In the genomic region with DNA sequence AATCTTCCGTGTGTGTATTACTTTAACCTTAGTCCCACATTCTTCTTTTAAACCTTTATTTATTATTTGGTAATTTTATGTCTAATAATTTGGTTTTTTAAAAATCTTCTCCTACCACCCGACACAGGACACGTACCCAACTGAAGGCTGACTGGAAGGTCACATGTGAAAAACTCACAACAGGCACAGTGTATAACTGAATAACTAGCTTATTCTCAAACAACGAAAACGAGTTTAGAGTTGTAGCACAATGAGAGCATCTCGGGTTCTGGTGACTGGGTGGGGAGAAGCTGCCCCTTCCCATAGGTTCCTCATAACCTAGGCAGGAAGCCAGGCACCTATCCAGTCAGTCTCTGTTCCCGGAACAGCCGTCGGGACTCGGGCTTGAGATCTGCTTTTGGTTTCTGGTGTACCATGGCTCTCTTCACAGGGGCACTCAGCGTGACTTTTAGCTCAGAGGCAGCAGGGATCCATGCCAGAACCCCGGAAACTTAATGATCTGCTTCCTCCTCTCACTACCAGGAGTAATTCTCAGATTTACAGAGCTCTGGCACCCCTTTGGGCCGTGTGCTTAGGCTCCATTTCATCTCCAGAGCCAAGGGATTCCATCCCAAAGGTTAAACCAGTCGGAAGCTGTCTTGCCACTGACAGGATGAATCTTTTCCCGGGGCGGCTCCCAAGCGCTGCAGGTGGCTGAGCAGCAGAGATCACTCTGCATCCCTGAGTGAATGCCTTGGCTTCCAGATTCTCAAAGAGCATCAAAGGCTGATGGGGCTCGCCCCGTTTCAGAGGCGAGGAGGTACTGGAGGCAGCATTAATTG, we compare ENCODE assay signal across 8 mouse cellular contexts.
DNase-seq lines count a peak whose midpoint lies in the region; ATAC-seq and TF ChIP-seq lines count a peak whose summit lies in the region.

No protein-coding gene starts in this region.

- 16% methylated on average over 20 of the region's 20 CpGs for WGBS in forebrain, embryonic 14.5 days
- WGBS in thymus, adult 2 months: 12% methylated on average over 20 of the region's 20 CpGs

- peak overlapping the region; percentile 57 for H3K4me2 ChIP-seq in forebrain, embryonic 14.5 days (ENCODE audit: low read length)

- no peaks in the 10 kb centered on the region for H3K27me3 ChIP-seq in forebrain, embryonic 14.5 days (replicated peaks; ENCODE audit: control insufficient read depth, insufficient read depth, low read length)
- H3K27me3 ChIP-seq in thymus, adult 2 months (ENCODE audit: control insufficient read depth, insufficient read depth, low read length): no peaks in the 10 kb centered on the region

- TF ChIP-seq POLR2A in thymus, adult 2 months (IDR thresholded peaks at IDR 0.05; ENCODE audit: control insufficient read depth, extremely low read depth, insufficient read depth, low read length, poor library complexity): no peak

- peaks cover 13% of the 10 kb centered on the region for H3K4me1 ChIP-seq in forebrain, embryonic 14.5 days (ENCODE audit: control insufficient read depth, insufficient read depth, low read length)
- H3K4me1 ChIP-seq in thymus, adult 2 months (replicated peaks; ENCODE audit: control insufficient read depth, insufficient read depth, low read length): no peaks in the 10 kb centered on the region

- DNase-seq in ES-CJ7 (ENCODE audit: low read depth, low spot score): peak; percentile 65
- peak; percentile 6 for DNase-seq in adrenal gland, postnatal 25 days
- DNase-seq in forebrain, embryonic 14.5 days (ENCODE audit: low spot score): peak; percentile 47
- DNase-seq in heart, postnatal 4 days: peak; percentile 14
- DNase-seq in layer of hippocampus, postnatal 10 days (ENCODE audit: low spot score in 2 of 2): peak; percentile 53 to 54
- peak; percentile 26 for DNase-seq in skeletal muscle tissue, adult 2 months (ENCODE audit: low read depth, low spot score)
- no peak for DNase-seq in thymus, adult 2 months

- peak overlapping the region; percentile 23 for H3K4me3 ChIP-seq in forebrain, embryonic 14.5 days (ENCODE audit: low read depth, low read length)
- no peak overlapping the region for H3K4me3 ChIP-seq in thymus, adult 2 months (ENCODE audit: control insufficient read depth, insufficient read depth, low read length)

- no peaks in the 10 kb centered on the region for H3K36me3 ChIP-seq in forebrain, embryonic 14.5 days (ENCODE audit: control insufficient read depth, insufficient read depth, low read length)
- no peaks in the 10 kb centered on the region for H3K36me3 ChIP-seq in thymus, adult 2 months (ENCODE audit: control insufficient read depth, insufficient read depth, low read length)

- no peaks in the 10 kb centered on the region for H3K9me3 ChIP-seq in forebrain, embryonic 14.5 days (replicated peaks; ENCODE audit: control insufficient read depth, low read length)

- no peak overlapping the region for H3K27ac ChIP-seq in forebrain, embryonic 14.5 days (ENCODE audit: low read depth, low read length)
- H3K27ac ChIP-seq in thymus, adult 2 months (ENCODE audit: control insufficient read depth, insufficient read depth, low read length): no peak overlapping the region

- ATAC-seq in forebrain, embryonic 14.5 days: peak; percentile 44; the same call in 1 of the 2 replicates
- ATAC-seq in megakaryocyte, adult 5-6 weeks (ENCODE audit: poor library complexity, severe bottlenecking): peak; percentile 35; the same call in 1 of the 2 replicates

- TF ChIP-seq CTCF in thymus, adult 2 months (IDR thresholded peaks at IDR 0.05; ENCODE audit: borderline replicate concordance, control insufficient read depth, extremely low read depth, insufficient read depth, low read length, poor library complexity): no peak

- peak overlapping the region; percentile 45; the same call in 1 of the 2 replicates for H3K9ac ChIP-seq in forebrain, embryonic 14.5 days (ENCODE audit: low read length)
